Mouse (Mus musculus) heart, embryonic 14.5 days (tissue): ENCODE measurements around the gene Pet117. TPM values are rescaled to one million over a fixed set of nuclear protein-coding genes. Genes with fewer than 3 reads are reported as not detected.
"Not testable (repeated sequence)": the region's sequence is repeated elsewhere in the genome, so short reads cannot be mapped to it uniquely, and the experiment has no call there.

Source experiments
- ATAC-seq: fragments of 200-750 bp; cut with Nextera tagmentation; 2 replicates; pipeline ENCODE4 v1.8.0; 2017; ENCODE audit warnings: low read depth, moderate TSS enrichment; ENCODE audit not compliant: insufficient number of reproducible peaks, insufficient read depth, low FRiP score
- H3K27ac ChIP-seq, 2 experiments: fragments of 200-500 bp in 1 of 2; fragments of 300-500 bp in 1 of 2; sonication (generic) in 1 of 2; replicated peaks in 1 of 2; 2 replicates each; pipeline ENCODE4 v1.5.1; 2012 to 2014; ENCODE audit warnings: low read depth in 2 of 2, low read length in 2 of 2, control low read depth in 1 of 2, mild to moderate bottlenecking in 1 of 2, mixed read lengths in 1 of 2; ENCODE audit not compliant: control insufficient read depth in 1 of 2, insufficient read depth in 1 of 2
- H3K27me3 ChIP-seq: fragments of 300-500 bp; sonication (generic); 2 replicates; pipeline ENCODE4 v1.6.1; 2014; ENCODE audit warnings: mild to moderate bottlenecking, low read length, control low read depth; ENCODE audit not compliant: control insufficient read depth, insufficient read depth
- H3K36me3 ChIP-seq: fragments of 300-500 bp; sonication (generic); 2 replicates; pipeline ENCODE4 v1.6.1; 2014; ENCODE audit warnings: mild to moderate bottlenecking, control low read depth, low read length, mixed read lengths; ENCODE audit not compliant: control insufficient read depth, insufficient read depth
- H3K4me1 ChIP-seq, 2 experiments: fragments of 200-500 bp in 1 of 2; fragments of 300-500 bp in 1 of 2; sonication (generic) in 1 of 2; 2 replicates each; pipeline ENCODE4 v1.6.1; 2012 to 2014; ENCODE audit warnings: low read length in 2 of 2, control low read depth in 1 of 2, mixed read lengths in 1 of 2; ENCODE audit not compliant: control insufficient read depth in 2 of 2, insufficient read depth in 2 of 2
- H3K4me2 ChIP-seq: fragments of 300-500 bp; sonication (generic); 2 replicates; pipeline ENCODE4 v1.6.1; 2014; ENCODE audit warnings: mild to moderate bottlenecking, low read length
- H3K4me3 ChIP-seq, 2 experiments: fragments of 200-500 bp in 1 of 2; fragments of 300-500 bp in 1 of 2; sonication (generic) in 1 of 2; 2 replicates each; pipeline ENCODE4 v1.5.1; 2012 to 2014; ENCODE audit warnings: low read length in 2 of 2, mild to moderate bottlenecking in 2 of 2, control low read depth in 1 of 2, low read depth in 1 of 2, moderate library complexity in 1 of 2; ENCODE audit not compliant: control insufficient read depth in 1 of 2, insufficient read depth in 1 of 2
- H3K9ac ChIP-seq: fragments of 300-500 bp; sonication (generic); 2 replicates; pipeline ENCODE4 v1.6.1; 2014; ENCODE audit warnings: mild to moderate bottlenecking, low read length
- H3K9me3 ChIP-seq: fragments of 300-500 bp; sonication (generic); 2 replicates; pipeline ENCODE4 v1.6.1; 2016; ENCODE audit warnings: low read length, control low read depth; ENCODE audit not compliant: control insufficient read depth
- WGBS: fragments of 180-500 bp; shearing (Covaris S2); extraction: QIAGEN DNeasy Blood & Tissue Kit; methylation state at CpG from one replicate; pipeline ENCODE4 v1.1.7; 2014; 5-methylcytosine and 5-hydroxymethylcytosine counted together
- polyA plus RNA-seq: library from polyadenylated mRNA; unstranded; fragments of >200 nt; fragmentation: Nextera tagmentation; extraction: Ambion mirVana; gene quantifications from 2 replicates; pipeline ENCODE4 v1.2.1, GENCODE M21; 2014

Pet117 gene
- polyA plus RNA-seq, 1 experiment from 2014 or later, result 1.2 TPM

- Histone ChIP-seq H3K27ac (no peak overlapping the region), H3K9ac (0 out of 2 replicates have a peak overlapping the region, but pooled peaks have one; percentile 11), H3K27me3 (peaks cover 80% of the 10 kb centered on the region), H3K4me3 (peak overlapping the region; percentile 48 to 58; a peak in 3 of 4 replicates), H3K9me3 (no peaks in the 10 kb centered on the region), H3K4me1 (peaks cover 4 to 34% of the 10 kb centered on the region in 2 experiments; a peak in 3 of 4 replicates), H3K4me2 (peak overlapping the region; percentile 99), H3K36me3 (no peaks in the 10 kb centered on the region)
- 5% methylated on average over 9 of the region's 9 CpGs for WGBS
- no peak for ATAC-seq
Observed at GRCm38 (mm10) chr2:144332486-144332885, 36.3 kb upstream of the Pet117 start.

GRCm38 (mm10) chr2:144333138-144333842 is 35.5 kb upstream of the Pet117 start:
- H3K27ac ChIP-seq, result no peak overlapping the region

GRCm38 (mm10) chr2:144337230-144337629 is 31.6 kb upstream of the Pet117 start:
- 46% methylated on average over 3 of the region's 3 CpGs for WGBS

More at GRCm38 (mm10) chr2:144333138-144333842, 35.5 kb upstream of the Pet117 start:
- Histone ChIP-seq H3K4me1 (peaks cover 4 to 34% of the 10 kb centered on the region in 2 experiments; a peak in 3 of 4 replicates), H3K4me2 (peak overlapping the region; percentile 99), H3K9ac (peak overlapping the region; percentile 11; the same call in 1 of the 2 replicates), H3K36me3 (no peaks in the 10 kb centered on the region), H3K27me3 (peaks cover 72% of the 10 kb centered on the region), H3K4me3 (peak overlapping the region; percentile 18 to 58), H3K9me3 (no peaks in the 10 kb centered on the region)
- WGBS, result 8% methylated on average over 28 of the region's 28 CpGs
- ATAC-seq, result no peak

GRCm38 (mm10) chr2:144337701-144338100 is 31.1 kb upstream of the Pet117 start:
- ATAC-seq, result no peak
- Histone ChIP-seq H3K9me3 (no peaks in the 10 kb centered on the region), H3K4me3 (no peak overlapping the region), H3K4me1 (peaks cover 0 to 6% of the 10 kb centered on the region in 2 experiments; a peak in 3 of 4 replicates), H3K27ac (no peak overlapping the region), H3K4me2 (no peak overlapping the region), H3K9ac (no peak overlapping the region), H3K36me3 (no peaks in the 10 kb centered on the region), H3K27me3 (peaks cover 29% of the 10 kb centered on the region)
- 80% methylated on average over 7 of the region's 8 CpGs for WGBS

More at GRCm38 (mm10) chr2:144337230-144337629, 31.6 kb upstream of the Pet117 start:
- no peak for ATAC-seq
- Histone ChIP-seq H3K27me3 (peaks cover 34% of the 10 kb centered on the region), H3K4me1 (peaks cover 0 to 8% of the 10 kb centered on the region in 2 experiments; a peak in 3 of 4 replicates), H3K36me3 (no peaks in the 10 kb centered on the region), H3K4me3 (no peak overlapping the region), H3K9ac (no peak overlapping the region), H3K9me3 (no peaks in the 10 kb centered on the region), H3K27ac (no peak overlapping the region), H3K4me2 (no peak overlapping the region)

GRCm38 (mm10) chr2:144338149-144338548 is 30.6 kb upstream of the Pet117 start:
- H3K9ac ChIP-seq, H3K4me1 ChIP-seq, ATAC-seq, H3K4me3 ChIP-seq, H3K9me3 ChIP-seq, H3K4me2 ChIP-seq, H3K27ac ChIP-seq, H3K36me3 ChIP-seq: not testable (repeated sequence)
- peaks cover 25% of the 10 kb centered on the region for H3K27me3 ChIP-seq
- WGBS, result 73% methylated on average over 6 of the region's 6 CpGs

GRCm38 (mm10) chr2:144343158-144343557 is 25.6 kb upstream of the Pet117 start:
- Histone ChIP-seq H3K4me3 (no peak overlapping the region), H3K27me3 (no peaks in the 10 kb centered on the region), H3K4me2 (no peak overlapping the region), H3K9me3 (no peaks in the 10 kb centered on the region), H3K9ac (no peak overlapping the region), H3K27ac (no peak overlapping the region), H3K36me3 (no peaks in the 10 kb centered on the region), H3K4me1 (no peaks in the 10 kb centered on the region)
- ATAC-seq, result no peak
- WGBS, result 56% methylated on average over 4 of the region's 4 CpGs

- WGBS, result 61% methylated on average over 3 of the region's 3 CpGs
- no peaks in the 10 kb centered on the region for H3K36me3 ChIP-seq
- H3K4me2 ChIP-seq, result no peak overlapping the region
- no peak overlapping the region for H3K9ac ChIP-seq
- ATAC-seq, result no peak
- H3K4me1 ChIP-seq, result no peaks in the 10 kb centered on the region
- H3K27me3 ChIP-seq, result no peaks in the 10 kb centered on the region
- no peaks in the 10 kb centered on the region for H3K9me3 ChIP-seq
- no peak overlapping the region for H3K4me3 ChIP-seq
- no peak overlapping the region for H3K27ac ChIP-seq
Observed at GRCm38 (mm10) chr2:144348525-144348924, 20.3 kb upstream of the Pet117 start.
